Mouse (Mus musculus) gastrocnemius, postnatal 10 days (tissue): ENCODE measurements around the gene Slc9a2. TPM values are rescaled to one million over a fixed set of nuclear protein-coding genes. Genes with fewer than 3 reads are reported as not detected.

Experiments used
- DNase-seq: peaks from one replicate; pipeline ENCODE4 v3.0.0; 2021; ENCODE audit warnings: mixed read lengths
- total RNA-seq, 2 experiments: library from RNA; stranded (reverse); gene quantifications; 2 replicates each; pipeline ENCODE4 v1.2.3; 2021

Slc9a2 gene
- total RNA-seq, 2 experiments from 2014 or later = 20.7 to 20.9 TPM

DNA sequence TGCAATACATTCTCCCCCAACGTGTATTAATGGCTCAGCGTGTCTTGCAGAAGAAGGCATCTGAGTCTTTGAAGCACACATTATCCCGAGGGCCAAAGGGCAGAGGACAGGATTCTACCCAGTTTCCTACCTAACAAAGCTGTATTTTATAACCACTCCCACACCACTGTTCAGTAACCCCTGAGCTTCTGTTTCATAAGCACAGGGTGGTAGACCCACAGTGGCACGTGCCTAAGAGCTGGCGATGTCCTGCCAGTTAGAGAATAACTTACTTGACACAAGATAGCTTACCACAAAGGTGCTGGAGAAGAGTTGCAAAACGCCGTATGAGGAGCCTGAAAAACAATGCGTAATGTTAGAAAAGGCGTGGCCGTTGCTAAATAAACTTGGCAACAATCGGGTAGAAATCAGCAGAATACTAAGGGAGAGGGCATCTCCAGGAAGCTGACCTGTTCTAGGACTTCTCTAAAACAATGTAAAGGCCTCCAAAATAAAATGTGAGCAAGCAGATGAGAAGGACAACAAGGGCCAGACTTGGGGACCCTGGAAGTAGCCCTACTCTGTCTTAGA, 105.6 kb downstream of the Slc9a2 start:
- DNase-seq = no peak

DNA sequence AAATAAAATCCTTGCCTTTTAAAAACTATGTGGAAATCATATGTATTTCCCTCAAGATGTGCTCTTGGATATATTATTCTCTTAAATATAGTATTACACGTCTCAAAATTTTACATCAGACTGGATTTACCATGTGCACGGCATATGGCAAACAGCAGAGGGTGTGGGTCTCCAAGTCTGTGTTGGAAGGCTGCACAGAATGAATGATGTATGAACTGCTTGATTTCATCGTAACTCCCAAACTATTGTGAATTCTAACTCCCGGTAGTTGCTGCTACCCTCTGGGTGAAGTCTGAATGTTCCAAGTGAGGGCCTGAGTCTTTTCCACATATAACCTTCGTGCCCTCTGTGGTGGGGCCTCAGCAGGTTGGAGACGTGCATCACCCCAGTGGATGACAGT, 108.6 kb downstream of the Slc9a2 start:
- DNase-seq = no peak

DNA sequence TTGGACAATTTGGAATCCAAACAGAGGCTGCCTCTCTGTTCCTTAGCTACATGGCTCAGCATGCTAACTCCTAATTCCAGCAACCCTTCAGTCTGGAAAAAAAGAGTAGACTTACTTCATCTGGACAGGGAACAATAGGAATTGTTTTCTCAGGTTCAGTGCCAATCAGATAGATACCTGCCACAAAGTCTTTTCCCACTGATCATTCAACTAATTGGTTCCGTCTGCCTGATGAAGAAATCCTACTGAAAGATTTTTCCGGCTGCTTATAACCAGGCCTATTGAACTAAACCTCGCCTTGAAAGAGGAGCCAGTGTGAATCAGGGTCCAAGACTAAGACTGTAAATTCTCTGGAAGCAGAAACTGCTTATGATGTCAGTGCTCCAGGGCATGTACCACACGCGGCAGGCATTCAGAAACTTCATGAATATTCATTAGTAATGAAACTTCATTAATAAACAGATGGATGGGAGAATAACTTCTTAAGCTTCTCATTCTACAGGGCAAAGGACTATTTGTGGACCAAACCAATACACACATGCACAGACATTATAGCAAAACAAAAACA, 109.4 kb downstream of the Slc9a2 start:
- no peak for DNase-seq

DNA sequence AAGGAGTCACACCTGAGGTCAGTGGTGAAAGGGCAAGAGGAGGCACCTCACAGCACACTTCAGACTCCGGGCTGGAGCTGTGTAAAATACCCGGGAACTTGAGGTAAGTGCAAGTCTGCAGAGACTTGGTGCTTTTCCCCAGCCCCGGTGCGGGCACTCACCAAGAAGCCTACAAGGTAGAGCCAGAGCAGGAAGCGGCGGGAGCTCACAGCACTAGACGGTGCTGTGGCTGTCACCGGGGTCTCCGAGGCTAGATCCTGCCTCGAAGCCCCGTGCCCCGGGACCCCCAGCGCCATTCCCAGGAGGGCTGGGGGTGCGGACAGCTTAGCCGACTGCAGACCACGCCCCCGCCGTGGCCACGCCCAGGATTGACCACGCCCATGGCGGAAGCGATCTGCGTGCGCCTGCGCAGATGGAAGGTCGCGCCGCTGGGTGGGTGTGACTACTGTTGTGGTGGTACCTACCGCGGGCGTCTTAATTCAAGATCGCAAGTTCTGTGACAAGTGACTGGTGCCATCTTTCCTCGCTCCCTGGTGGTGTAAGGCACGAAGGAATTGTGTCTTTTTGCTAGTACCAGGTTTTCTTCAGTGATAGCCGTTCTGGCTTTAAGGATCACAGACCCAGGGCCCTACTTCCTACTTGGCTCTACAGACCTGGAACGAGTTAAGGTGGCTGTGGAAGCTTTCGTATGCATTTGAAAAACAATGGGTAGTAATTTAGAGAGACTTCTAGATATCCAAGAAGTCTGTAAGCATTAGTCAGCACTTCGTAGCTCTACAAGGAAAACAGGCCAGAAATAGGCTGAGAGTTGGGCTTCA, 110.2 kb downstream of the Slc9a2 start, which contains the start of gene Mfsd9:
Gene Mfsd9, minus strand, starts transcription at position 364 of the 818 bp plus-strand sequence.
- peak; percentile 95 for DNase-seq

DNA sequence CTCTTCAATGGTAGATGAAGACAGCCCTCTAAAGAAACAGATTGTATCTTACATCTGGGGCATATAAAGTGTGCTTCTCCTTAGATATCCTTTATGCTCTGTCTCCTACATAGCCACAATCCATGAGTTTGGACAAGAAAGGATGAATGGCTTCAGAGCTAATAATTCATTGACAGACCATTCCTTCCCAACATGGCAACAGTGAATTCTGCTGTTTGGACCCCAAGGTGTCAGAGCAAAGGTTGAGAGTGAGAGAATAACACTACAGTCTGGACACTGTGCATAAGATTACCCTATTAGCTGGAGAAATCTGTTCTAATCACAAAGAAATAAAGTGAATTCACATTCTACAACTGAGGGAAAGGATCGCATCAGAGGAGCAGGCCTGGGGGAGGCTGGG, 115.1 kb downstream of the Slc9a2 start:
- no peak for DNase-seq

DNA sequence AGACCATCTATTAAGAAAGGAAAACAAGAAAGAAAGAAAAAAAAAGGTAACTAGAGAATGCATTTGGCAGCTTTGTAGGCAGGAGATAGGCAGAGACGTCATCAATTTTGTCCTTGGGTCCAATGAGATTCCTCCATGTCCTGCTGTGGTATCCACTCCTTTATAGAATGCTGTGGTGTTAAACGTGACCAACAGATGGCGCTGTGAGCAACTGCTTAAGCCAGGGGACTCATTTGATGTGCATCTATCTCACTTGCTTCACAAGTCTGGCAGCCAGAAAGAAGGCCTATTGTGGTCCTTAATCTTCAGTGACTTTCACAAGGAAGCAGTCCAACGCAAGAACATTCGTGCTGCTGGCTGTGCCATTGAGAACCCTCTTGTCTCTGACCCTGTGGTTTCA, 117.0 kb downstream of the Slc9a2 start:
- peak; percentile 66 for DNase-seq

DNA sequence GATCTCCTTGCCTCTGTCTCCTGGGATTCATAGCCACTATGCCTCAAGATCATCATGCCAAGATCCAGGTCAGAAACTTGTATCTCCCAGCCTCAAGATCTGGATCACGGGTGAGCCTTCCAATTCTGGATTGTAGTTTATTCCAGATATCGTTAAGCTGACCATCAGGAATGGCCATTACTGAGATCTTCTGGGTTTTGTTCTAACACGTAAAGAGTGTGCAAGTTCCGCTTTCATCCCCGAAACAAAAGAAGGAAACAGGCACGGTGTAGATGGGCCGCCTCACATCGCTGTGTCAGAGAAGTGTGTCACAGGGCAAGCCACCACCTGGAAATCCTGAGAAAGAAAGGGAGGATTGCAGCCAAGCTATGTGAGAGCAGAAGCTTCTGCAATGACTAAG, 118.7 kb downstream of the Slc9a2 start:
- DNase-seq = no peak

DNA sequence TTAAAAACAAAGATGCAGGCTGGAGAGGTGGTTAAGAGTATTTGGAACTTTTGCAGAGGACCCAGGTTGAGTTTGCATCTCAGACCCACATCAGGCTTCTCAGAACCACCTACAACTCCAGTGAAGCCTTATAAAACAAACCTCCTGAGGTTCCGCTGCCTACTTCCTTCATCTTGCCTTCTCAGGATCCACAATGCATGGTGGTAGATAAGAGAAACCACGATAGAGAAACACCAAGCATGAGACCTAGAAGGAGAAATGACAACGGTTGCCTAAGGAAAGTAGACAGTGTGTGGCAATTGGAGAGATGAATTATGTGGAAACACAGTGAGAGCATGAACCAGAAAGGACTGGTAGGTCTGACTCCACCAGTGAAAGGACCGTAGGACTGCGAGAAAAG, 120.5 kb downstream of the Slc9a2 start:
- no peak for DNase-seq

DNA sequence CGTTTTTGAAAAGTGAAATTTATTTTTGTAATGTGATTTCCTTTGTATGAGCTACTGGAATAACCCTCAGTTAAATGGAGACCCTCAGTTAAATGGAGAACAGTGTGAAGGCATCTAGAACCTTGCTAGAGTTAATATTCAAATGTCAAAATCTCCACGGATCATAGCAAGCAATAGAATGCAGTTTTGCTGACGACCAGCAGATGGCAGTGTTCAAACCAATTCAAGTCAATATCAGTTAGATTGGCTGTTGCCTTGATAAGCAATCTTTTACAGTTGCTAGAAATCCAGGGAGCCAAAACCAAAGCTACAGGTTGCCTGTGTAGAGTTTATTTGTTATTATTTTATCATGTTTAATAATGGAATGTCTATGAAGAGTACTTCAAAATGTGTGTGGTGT, 122.4 kb downstream of the Slc9a2 start:
- peak; percentile 51 for DNase-seq

DNA sequence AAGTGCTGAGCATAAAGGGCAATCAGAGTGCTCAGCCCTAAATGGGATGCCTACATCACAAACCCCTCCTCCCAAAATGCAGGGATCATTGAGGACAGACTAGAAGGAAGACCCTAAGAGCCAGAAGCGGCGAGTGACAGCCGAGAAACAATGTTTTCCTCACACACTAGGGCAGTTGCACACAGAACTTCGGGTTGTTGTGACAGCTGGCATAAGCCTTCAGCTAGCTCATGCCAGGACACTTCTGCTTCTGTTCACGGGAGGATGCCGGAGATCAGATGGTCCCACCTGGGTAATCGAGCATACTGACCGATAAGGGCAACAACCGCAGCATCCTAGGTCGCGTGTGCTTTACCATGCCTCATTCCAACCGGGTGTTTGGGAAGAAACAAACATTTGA, 123.7 kb downstream of the Slc9a2 start:
- DNase-seq = no peak

DNA sequence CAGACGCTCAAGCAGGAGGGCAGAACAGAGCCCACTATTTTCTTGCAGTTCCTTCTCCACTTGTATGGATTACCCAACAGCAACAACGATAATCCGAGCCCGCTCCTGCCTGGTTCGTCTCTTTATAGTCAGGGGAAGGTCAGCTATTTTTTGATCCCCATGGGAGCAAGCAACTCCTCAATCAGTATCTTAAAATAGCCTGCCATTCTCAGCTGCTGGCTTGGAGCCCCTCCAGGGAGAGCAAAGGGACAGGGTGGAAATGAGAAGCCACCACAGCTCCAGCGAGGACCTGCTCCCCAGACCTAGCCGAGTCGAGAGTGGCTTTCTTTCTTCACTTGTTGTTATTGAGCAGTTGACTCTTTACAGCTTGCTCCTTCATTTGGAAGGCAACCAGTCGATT, 125.0 kb downstream of the Slc9a2 start, which contains the start of gene Tmem182:
Gene Tmem182, plus strand, starts transcription at position 251 of the 400 bp plus-strand sequence.
- DNase-seq = peak; percentile 77

DNA sequence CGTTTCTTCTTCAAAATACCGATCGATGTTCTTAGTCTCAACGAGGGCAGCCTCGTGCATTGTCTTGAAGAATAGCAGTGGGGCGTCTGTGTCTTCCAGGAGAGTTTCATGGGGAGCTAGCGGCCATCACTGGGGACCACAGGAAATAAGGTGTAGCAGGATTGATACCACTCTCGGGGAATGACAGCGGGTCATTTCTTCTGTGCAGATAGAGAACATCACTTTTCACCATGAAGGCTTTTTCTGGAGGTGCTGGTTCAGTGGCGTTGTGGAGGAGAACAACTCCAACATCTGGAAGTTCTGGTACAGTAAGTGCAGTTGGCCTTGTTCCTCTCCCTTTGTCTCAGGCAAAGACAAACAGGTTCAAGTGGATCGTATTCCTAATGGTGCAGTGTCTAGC, 125.5 kb downstream of the Slc9a2 start:
- DNase-seq = no peak

DNA sequence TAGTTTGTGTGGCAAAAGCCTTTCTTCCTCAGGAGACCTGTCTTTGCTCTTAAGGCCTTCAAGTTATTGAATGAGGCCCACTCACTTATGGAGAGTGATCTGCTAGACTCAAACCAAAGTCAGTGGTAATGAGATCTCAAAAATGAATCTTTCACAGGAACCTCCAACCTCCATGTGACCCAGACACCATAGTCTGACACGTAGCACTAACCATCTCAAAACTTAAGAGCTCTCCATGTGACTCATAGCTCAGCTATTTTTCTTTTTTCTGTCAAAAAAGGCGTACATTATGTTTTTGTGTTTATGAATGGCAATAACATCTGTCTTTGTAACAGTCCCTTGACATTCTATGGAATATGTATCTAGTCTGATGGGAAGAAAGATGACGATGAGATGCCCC, 128.3 kb downstream of the Slc9a2 start:
- no peak for DNase-seq

DNA sequence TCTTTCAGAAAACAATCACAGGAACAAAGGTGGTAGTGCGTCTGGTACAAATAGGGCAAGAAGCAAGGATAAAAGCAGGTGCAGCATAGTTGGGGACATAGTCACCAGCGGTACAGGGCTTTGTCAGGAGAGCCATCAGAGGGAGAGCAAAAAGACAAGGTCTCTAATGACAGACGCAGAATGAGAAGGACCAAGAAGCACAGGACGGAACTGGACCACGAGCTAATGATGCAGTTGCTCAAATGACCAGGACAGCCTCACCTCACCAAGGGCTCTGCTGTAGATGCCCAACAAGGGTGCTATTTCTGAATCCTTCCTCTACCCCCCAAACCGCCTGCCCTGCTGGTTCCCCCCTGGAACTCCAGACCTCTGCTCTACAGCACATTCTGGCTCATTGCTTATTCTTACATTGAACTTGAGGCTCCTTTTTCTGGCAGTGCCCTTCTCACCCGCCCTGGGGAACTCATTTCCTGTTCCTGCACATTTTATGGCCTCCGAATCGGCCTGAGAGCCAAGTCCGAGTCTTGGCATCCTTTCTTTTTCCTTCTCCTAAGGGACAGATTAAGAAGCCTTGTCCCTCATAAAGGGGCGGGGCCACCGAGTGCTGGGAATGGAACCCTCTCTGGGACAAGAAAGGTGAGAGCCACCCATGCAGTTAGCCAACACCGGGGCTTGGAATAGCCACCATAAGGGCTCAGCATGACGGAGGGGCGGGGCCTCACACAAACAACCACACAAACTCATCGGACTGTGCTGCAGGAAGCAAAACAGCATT, 134.9 kb downstream of the Slc9a2 start:
- peak; percentile 15 for DNase-seq

Other genes with a start within 250 kb of the Slc9a2 start
- under 1 TPM in 1 of 2 experiments, not detected in 1; 0.09 TPM for gene Il18r1, start 215.0 kb upstream of the Slc9a2 start, total RNA-seq
- under 1 TPM; 0.29 to 0.42 TPM for gene Il18rap, start 165.2 kb upstream of the Slc9a2 start, total RNA-seq
- under 1 TPM; 0.14 to 0.38 TPM for gene Slc9a4, start 100.5 kb upstream of the Slc9a2 start, total RNA-seq
- gene Mfsd9, start 110.1 kb downstream of the Slc9a2 start, total RNA-seq = 1 to 10 TPM in 1 of 2 experiments, under 1 TPM in 1; 0.85 to 1.0 TPM
- gene Tmem182, start 125.0 kb downstream of the Slc9a2 start, total RNA-seq = 100 to 1,000 TPM; 159 to 177 TPM